Mouse (Mus musculus) midbrain, embryonic 14.5 days (tissue): ENCODE measurements around the gene Tex21. TPM values are rescaled to one million over a fixed set of nuclear protein-coding genes. Genes with fewer than 3 reads are reported as not detected.

Experiments
- polyA plus RNA-seq: library from polyadenylated mRNA; unstranded; fragments of >200 nt; fragmentation: Nextera tagmentation; extraction: Ambion mirVana; gene quantifications from 2 replicates; pipeline ENCODE4 v1.2.1, GENCODE M21; 2014

Gene Tex21
- polyA plus RNA-seq, 1 experiment from 2014 or later: not detected

Other genes starting within 250 kb of the Tex21 start
- 0.26 and 0.34 TPM in 2 replicates for gene Esr2, start 69.5 kb downstream of the Tex21 start, polyA plus RNA-seq
- gene Mthfd1, start 8.6 kb upstream of the Tex21 start, polyA plus RNA-seq: 25.3 and 35.1 TPM in 2 replicates
- gene Akap5, start 78.1 kb upstream of the Tex21 start, polyA plus RNA-seq: 8.7 and 8.8 TPM in 2 replicates
- 17.0 and 18.2 TPM in 2 replicates for gene Zbtb25, start 122.9 kb upstream of the Tex21 start, polyA plus RNA-seq
- 3.2 and 4.2 TPM in 2 replicates for gene Zbtb1, start 123.5 kb upstream of the Tex21 start, polyA plus RNA-seq
- 5.1 and 5.3 TPM in 2 replicates for gene Hspa2, start 157.4 kb upstream of the Tex21 start, polyA plus RNA-seq
- gene Ppp1r36, start 170.8 kb upstream of the Tex21 start, polyA plus RNA-seq: 0.34 and 0.50 TPM in 2 replicates